ENCODE assay signal across 21 mouse cellular contexts in the genomic region with DNA sequence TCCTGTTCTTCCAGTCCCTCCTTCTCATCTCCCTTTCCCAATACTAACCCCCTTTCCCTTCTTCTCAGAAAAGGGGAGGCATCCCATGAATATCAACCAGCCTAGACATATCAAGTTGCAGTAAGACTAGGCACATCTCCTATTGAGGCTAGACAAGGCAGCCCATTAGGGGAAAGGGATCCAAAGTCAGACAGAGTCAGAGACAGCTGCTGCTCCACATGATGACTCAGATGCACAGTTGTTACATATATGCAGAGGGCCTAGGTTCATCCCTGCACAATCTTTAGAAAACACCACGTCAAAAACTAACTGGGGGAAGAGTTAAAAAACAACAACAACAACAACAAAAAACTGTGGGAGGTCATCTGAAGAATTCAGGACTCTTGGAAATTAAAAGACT.
DNase-seq lines count a peak whose midpoint lies in the region; ATAC-seq and TF ChIP-seq lines count a peak whose summit lies in the region.
"Had no signal": no experiment of that assay in that cellular context is flagged by ENCODE, and none has a peak within 500 bp of the region (broad histone marks: within the 10 kb centered on the region; RNA-seq: fewer than 3 reads in every experiment).

No protein-coding gene starts in this region.

- dilution Hi-C loops in CH12.LX (cut with MboI; ENCODE audit: extremely low pct_ligation_motif_present, extremely low pct_unique_long_range_greater_than_20kb, low sequenced_read_pairs) = no loop called here

- H3K36me3 ChIP-seq in C2C12 (ENCODE audit: control insufficient read depth, insufficient read depth) = no peaks in the 10 kb centered on the region
- H3K36me3 ChIP-seq in CH12.LX (replicated peaks in 1 of 2; ENCODE audit: control insufficient read depth in 1 of 2, insufficient read depth in 1 of 2, low read length in 1 of 2) = no peaks in the 10 kb centered on the region
- H3K36me3 ChIP-seq in myocyte (ENCODE audit: control insufficient read depth, insufficient read depth) = no peaks in the 10 kb centered on the region
- H3K36me3 ChIP-seq in midbrain, embryonic 16.5 days (ENCODE audit: control insufficient read depth, insufficient read depth, low read length) = no peaks in the 10 kb centered on the region
- H3K36me3 ChIP-seq: G1E had no signal

- ATAC-seq in midbrain, embryonic 16.5 days = no peak
- ATAC-seq: activated CD4-positive, CD25-positive, alpha-beta regulatory T cell, adult 4 months; CD4-positive, CD25-positive, alpha-beta regulatory T cell, adult 4 months had no signal

- H3K4me3 ChIP-seq in C2C12 (ENCODE audit: insufficient read depth, poor library complexity, severe bottlenecking) (no peak overlapping the region), CH12.LX (replicated peaks in 1 of 3; ENCODE audit: low read depth in 2 of 3, low read length in 2 of 3, poor library complexity in 1 of 3) (no peak overlapping the region), myocyte (no peak overlapping the region)
- H3K4me3 ChIP-seq in layer of hippocampus, adult 2 months = no peak overlapping the region
- no peak overlapping the region for H3K4me3 ChIP-seq in midbrain, embryonic 16.5 days (ENCODE audit: low read depth, low read length)

- 68% methylated on average over 1 of the region's 1 CpGs for WGBS in midbrain, embryonic 16.5 days

- no peak for TF ChIP-seq EP300 in CH12.LX (IDR thresholded peaks at IDR 0.05; ENCODE audit: low read length)

- no peak overlapping the region for H3K27ac ChIP-seq in CH12.LX (ENCODE audit: insufficient read depth, low read depth)
- no peak overlapping the region for H3K27ac ChIP-seq in layer of hippocampus, adult 2 months
- H3K27ac ChIP-seq in midbrain, embryonic 16.5 days (ENCODE audit: low read length) = no peak overlapping the region

- TF ChIP-seq POLR2A in CH12.LX (IDR thresholded peaks at IDR 0.05; ENCODE audit: low read depth, low read length) = no peak
- TF ChIP-seq POLR2A in myocyte (IDR thresholded peaks at IDR 0.05; ENCODE audit: insufficient read length, low read depth) = no peak

- H3ac ChIP-seq in C2C12 (ENCODE audit: control insufficient read depth, insufficient read length, low read depth) (no peak overlapping the region), myocyte (ENCODE audit: control insufficient read depth, insufficient read length) (no peak overlapping the region)

- H3K79me3 ChIP-seq in C2C12 (ENCODE audit: low read depth) = no peaks in the 10 kb centered on the region

- TF ChIP-seq CTCF in C2C12 (IDR thresholded peaks at IDR 0.05; ENCODE audit: control insufficient read depth, insufficient read depth, insufficient read length) (no peak), CH12.LX (conservative IDR thresholded peaks at IDR 0.05 in 1 of 2, IDR thresholded peaks at IDR 0.05 in 1 of 2; ENCODE audit: low read depth in 2 of 2, low read length in 2 of 2) (no peak)
- TF ChIP-seq CTCF in layer of hippocampus, adult 2 months (conservative IDR thresholded peaks at IDR 0.05) = no peak

- H3K9me3 ChIP-seq in CH12.LX (replicated peaks; ENCODE audit: low read length) = no peaks in the 10 kb centered on the region
- no peaks in the 10 kb centered on the region for H3K9me3 ChIP-seq in midbrain, embryonic 16.5 days (replicated peaks; ENCODE audit: control insufficient read depth, low read length, poor library complexity, severe bottlenecking)
- H3K9me3 ChIP-seq: G1E had no signal

- DNase-seq in CH12.LX (ENCODE audit: extremely low read depth) = no peak
- no peak for DNase-seq in layer of hippocampus, adult 2 months (ENCODE audit: low spot score in 2 of 2)
- no peak for DNase-seq in thymus, postnatal 36 days
- DNase-seq: adrenal gland, adult 2 months; adrenal gland, adult 8-10 months; adrenal gland, postnatal 10 days; adrenal gland, postnatal 14 days; adrenal gland, postnatal 25 days; adrenal gland, postnatal 36 days; B cell, adult 2 months; cerebellum, adult 11 months; cerebellum, adult 11-12 months; cerebellum, adult 18-20 months; cerebellum, adult 2 months; cerebellum, adult 8-10 months had no signal

- TF ChIP-seq RAD21 in CH12.LX (IDR thresholded peaks at IDR 0.05; ENCODE audit: low read depth, low read length) = no peak

- no peak overlapping the region for H3K9ac ChIP-seq in CH12.LX (ENCODE audit: insufficient read depth, low read depth)
- H3K9ac ChIP-seq in midbrain, embryonic 16.5 days (ENCODE audit: low read depth, low read length) = no peak overlapping the region

- H3K79me2 ChIP-seq in C2C12 (ENCODE audit: control insufficient read depth, insufficient read depth) (no peaks in the 10 kb centered on the region), CH12.LX (replicated peaks; ENCODE audit: control insufficient read depth, extremely low read depth, insufficient read depth, poor library complexity, severe bottlenecking) (no peaks in the 10 kb centered on the region), myocyte (ENCODE audit: control insufficient read depth, insufficient read depth) (no peaks in the 10 kb centered on the region)

- in situ Hi-C loops in CH12.LX (cut with MboI; ENCODE audit: low pct_ligation_motif_present, low pct_unique_long_range_greater_than_20kb, low sequenced_read_pairs) = no loop called here

- H3K27me3 ChIP-seq in C2C12 (ENCODE audit: control insufficient read depth, insufficient read depth, insufficient read length) (no peaks in the 10 kb centered on the region), CH12.LX (replicated peaks) (no peaks in the 10 kb centered on the region), myocyte (ENCODE audit: control insufficient read depth, insufficient read depth, insufficient read length) (no peaks in the 10 kb centered on the region)
- H3K27me3 ChIP-seq in midbrain, embryonic 16.5 days (ENCODE audit: control insufficient read depth, insufficient read depth, low read depth, low read length) = no peaks in the 10 kb centered on the region

- peaks cover 7% of the 10 kb centered on the region in 2 experiments for H3K4me1 ChIP-seq in CH12.LX (ENCODE audit: control insufficient read depth in 1 of 2, insufficient read depth in 2 of 2)
- no peaks in the 10 kb centered on the region for H3K4me1 ChIP-seq in midbrain, embryonic 16.5 days (ENCODE audit: control insufficient read depth, insufficient read depth, low read length)

- H3K4me2 ChIP-seq in CH12.LX (ENCODE audit: insufficient read depth, low read depth, poor library complexity, severe bottlenecking) (no peak overlapping the region), myocyte (ENCODE audit: low read depth) (no peak overlapping the region)
- H3K4me2 ChIP-seq in midbrain, embryonic 16.5 days (ENCODE audit: low read length) = no peak overlapping the region

TF ChIP-seq in C2C12, 6 proteins besides CTCF, POLR2A, EP300 and RAD21:
- peak; percentile 68 for TF ChIP-seq MYOD1 (IDR thresholded peaks at IDR 0.05; ENCODE audit: control insufficient read depth, insufficient read length, low read depth)
- TF ChIP-seq CEBPB (IDR thresholded peaks at IDR 0.05; ENCODE audit: low read depth) = no peak

TF ChIP-seq in CH12.LX, 34 proteins besides CTCF, POLR2A, EP300 and RAD21:
- TF ChIP-seq CHD1 (IDR thresholded peaks at IDR 0.05; ENCODE audit: low read depth, low read length) (no peak), ELF1 (IDR thresholded peaks at IDR 0.05; ENCODE audit: low read depth, low read length) (no peak), E2F4 (IDR thresholded peaks at IDR 0.05; ENCODE audit: insufficient replicate concordance, low read depth, low read length) (0 out of 2 replicates have a peak, but pooled peaks have one; percentile 7)

TF ChIP-seq in myocyte, 11 proteins besides CTCF, POLR2A, EP300 and RAD21:
- TF ChIP-seq MYOG (IDR thresholded peaks at IDR 0.05; ENCODE audit: control insufficient read depth in 1 of 3, insufficient read depth in 1 of 3, insufficient read length in 2 of 3, low read depth in 2 of 3) (peak in 1 of 3 experiments; percentile 12), MYOD1 (IDR thresholded peaks at IDR 0.05; ENCODE audit: control insufficient read depth in 1 of 3, insufficient read length in 2 of 3, low read depth in 2 of 3) (peak in 2 of 3 experiments; percentile 82 to 85), POLR2AphosphoS2 (IDR thresholded peaks at IDR 0.05; ENCODE audit: insufficient read length, low read depth) (no peak)
